Mouse (Mus musculus) lung, postnatal 0 days (tissue): ENCODE data around the gene Lhx8. TPM values are rescaled to one million over a fixed set of nuclear protein-coding genes. Genes with fewer than 3 reads are reported as not detected.

Experiments used
- ATAC-seq: fragments of 200-750 bp; cut with Nextera tagmentation; 2 replicates; pipeline ENCODE4 v1.8.0; 2017; ENCODE audit warnings: moderate library complexity
- DNase-seq: peaks from one replicate; pipeline ENCODE4 v3.0.0-alpha.2; 2016; ENCODE audit warnings: low spot score
- H3K27ac ChIP-seq: fragments of 300-500 bp; sonication (generic); 2 replicates; pipeline ENCODE4 v1.5.1; 2014; ENCODE audit warnings: antibody characterized with exemption, mild to moderate bottlenecking, low read length, mixed read lengths
- H3K27me3 ChIP-seq: fragments of 300-500 bp; sonication (generic); replicated peaks from 2 replicates; pipeline ENCODE4 v1.6.1; 2014; ENCODE audit warnings: low read length, mixed read lengths; ENCODE audit not compliant: insufficient read depth
- H3K36me3 ChIP-seq: fragments of 300-500 bp; sonication (generic); 2 replicates; pipeline ENCODE4 v1.6.1; 2014; ENCODE audit warnings: low read length, mixed read lengths; ENCODE audit not compliant: insufficient read depth
- H3K4me1 ChIP-seq: fragments of 300-500 bp; sonication (generic); 2 replicates; pipeline ENCODE4 v1.6.1; 2014; ENCODE audit warnings: antibody characterized with exemption, low read depth, low read length, mixed read lengths; ENCODE audit not compliant: insufficient read depth
- H3K4me2 ChIP-seq: fragments of 300-500 bp; sonication (generic); replicated peaks from 2 replicates; pipeline ENCODE4 v1.6.1; 2014; ENCODE audit warnings: low read depth, mild to moderate bottlenecking, low read length, moderate library complexity, mixed read lengths
- H3K4me3 ChIP-seq: fragments of 300-500 bp; sonication (generic); 2 replicates; pipeline ENCODE4 v1.5.1; 2014; ENCODE audit warnings: low read depth, low read length
- H3K9ac ChIP-seq: fragments of 300-500 bp; sonication (generic); replicated peaks from 2 replicates; pipeline ENCODE4 v1.6.1; 2014; ENCODE audit warnings: low read depth, mild to moderate bottlenecking
- H3K9me3 ChIP-seq: fragments of 300-500 bp; sonication (generic); 2 replicates; pipeline ENCODE4 v1.6.1; 2016; ENCODE audit warnings: low read length, mixed read lengths
- CTCF ChIP-seq: IDR thresholded peaks from 2 replicates; pipeline ENCODE4 v1.5.1; 2016; ENCODE audit warnings: antibody characterized with exemption, mild to moderate bottlenecking
- EP300 ChIP-seq: IDR thresholded peaks from 2 replicates; pipeline ENCODE4 v1.6.1; 2016; ENCODE audit warnings: antibody characterized with exemption, mild to moderate bottlenecking, control low read depth
- WGBS: fragments of 180-500 bp; shearing (Covaris S2); extraction: QIAGEN DNeasy Blood & Tissue Kit; methylation state at CpG from one replicate; pipeline ENCODE4 v1.1.7; 2014; 5-methylcytosine and 5-hydroxymethylcytosine counted together
- polyA plus RNA-seq: library from polyadenylated mRNA; unstranded; fragments of >200 nt; fragmentation: Nextera tagmentation; extraction: Ambion mirVana; gene quantifications from 2 replicates; pipeline ENCODE4 v1.2.1, GENCODE M21; 2015

Lhx8 gene
- polyA plus RNA-seq, 1 experiment from 2014 or later, result not detected

GRCm38 (mm10) chr3:154269757-154270366 is 60.6 kb downstream of the Lhx8 start:
- Histone ChIP-seq H3K4me3 (no peak overlapping the region), H3K36me3 (no peaks in the 10 kb centered on the region), H3K9me3 (no peaks in the 10 kb centered on the region), H3K27me3 (peaks cover 9% of the 10 kb centered on the region; the same call in 1 of the 2 replicates), H3K4me2 (no peak overlapping the region), H3K4me1 (no peaks in the 10 kb centered on the region), H3K27ac (no peak overlapping the region), H3K9ac (no peak overlapping the region)
- TF ChIP-seq EP300, result no peak
- peak; percentile 100 for TF ChIP-seq CTCF
- 16% methylated on average over 19 of the region's 19 CpGs for WGBS
- peak; percentile 82 for DNase-seq
- peak; percentile 66 for ATAC-seq

GRCm38 (mm10) chr3:154268313-154268712 is 62.1 kb downstream of the Lhx8 start:
- no peak for TF ChIP-seq CTCF
- TF ChIP-seq EP300, result no peak
- no peak overlapping the region for H3K4me2 ChIP-seq
- H3K36me3 ChIP-seq, result no peaks in the 10 kb centered on the region
- ATAC-seq, result no peak
- no peak overlapping the region for H3K9ac ChIP-seq
- no peak overlapping the region for H3K4me3 ChIP-seq
- peaks cover 9% of the 10 kb centered on the region; the same call in 1 of the 2 replicates for H3K27me3 ChIP-seq
- WGBS, result 61% methylated on average over 9 of the region's 9 CpGs
- no peak overlapping the region for H3K27ac ChIP-seq
- no peaks in the 10 kb centered on the region for H3K9me3 ChIP-seq
- DNase-seq, result no peak
- H3K4me1 ChIP-seq, result no peaks in the 10 kb centered on the region

GRCm38 (mm10) chr3:154257312-154257711 is 73.1 kb downstream of the Lhx8 start:
- Histone ChIP-seq H3K9ac (no peak overlapping the region), H3K4me2 (no peak overlapping the region), H3K4me3 (no peak overlapping the region), H3K36me3 (no peaks in the 10 kb centered on the region), H3K9me3 (no peaks in the 10 kb centered on the region), H3K4me1 (no peaks in the 10 kb centered on the region), H3K27ac (no peak overlapping the region), H3K27me3 (no peaks in the 10 kb centered on the region)
- no peak for ATAC-seq
- TF ChIP-seq CTCF (no peak), EP300 (no peak)
- no peak for DNase-seq
